Mouse (Mus musculus): ENCODE data around the gene Fam170b.

The Fam170b gene

DNA sequence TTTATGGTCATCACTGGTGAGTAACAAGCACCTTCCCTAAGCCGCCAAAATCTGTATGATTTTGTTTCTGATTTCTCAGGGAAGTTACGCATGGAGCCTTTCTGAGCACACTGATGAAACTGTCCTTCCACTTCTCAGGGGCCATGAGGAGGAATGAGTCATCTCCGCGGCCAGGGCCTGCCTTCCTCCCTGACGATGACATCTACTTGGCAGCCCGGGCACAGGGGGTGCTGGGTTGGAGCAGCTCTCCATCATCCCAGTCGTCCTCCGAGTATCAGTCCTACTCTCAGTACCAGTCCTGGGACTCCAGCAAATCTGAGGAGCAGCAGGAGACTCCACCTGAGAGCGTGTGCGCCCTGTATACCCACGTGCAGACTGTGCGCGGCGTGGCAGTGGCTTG, 1.4 kb downstream of the Fam170b start:
- DNase-seq: no peak

DNA sequence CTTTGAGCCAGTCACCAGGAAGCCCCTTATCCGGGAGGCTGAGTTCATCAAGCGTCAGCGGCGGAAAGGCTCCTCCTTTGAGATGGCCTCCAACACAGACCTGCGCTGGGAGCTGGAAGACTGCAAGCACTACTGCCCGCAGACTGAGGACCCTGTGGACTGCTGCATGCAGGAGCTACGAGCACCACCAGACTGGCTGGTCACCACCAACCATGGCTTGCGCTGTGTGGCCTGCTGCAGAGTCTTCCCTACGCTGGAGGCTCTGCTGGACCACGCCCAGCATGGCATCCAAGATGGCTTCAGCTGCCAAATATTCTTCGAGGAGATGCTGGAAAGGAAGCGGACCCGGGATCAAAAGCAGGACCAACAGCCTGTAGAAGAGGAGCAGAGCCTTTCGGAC, 1.8 kb downstream of the Fam170b start:
- no peak for DNase-seq

DNA sequence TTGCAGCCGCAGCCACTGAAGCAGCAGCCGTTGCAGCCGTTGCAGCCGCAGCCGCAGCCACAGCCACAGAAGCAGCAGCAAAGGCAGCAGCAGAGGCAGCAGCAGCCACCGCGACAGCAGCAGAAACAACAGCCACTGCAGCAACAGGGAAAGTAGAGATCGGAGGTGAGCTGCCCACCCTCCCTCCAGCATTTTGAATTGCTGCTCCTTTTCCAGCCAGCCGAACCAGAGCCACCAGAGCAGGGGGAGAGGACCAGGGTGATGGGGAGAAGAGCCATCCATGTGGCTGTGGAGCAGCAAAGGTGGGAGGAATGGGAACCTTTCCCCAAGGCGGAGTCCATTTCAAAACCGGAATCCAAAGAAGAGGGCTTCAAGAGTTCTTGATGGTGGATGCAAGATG, 2.4 kb downstream of the Fam170b start:
- DNase-seq: no peak

DNA sequence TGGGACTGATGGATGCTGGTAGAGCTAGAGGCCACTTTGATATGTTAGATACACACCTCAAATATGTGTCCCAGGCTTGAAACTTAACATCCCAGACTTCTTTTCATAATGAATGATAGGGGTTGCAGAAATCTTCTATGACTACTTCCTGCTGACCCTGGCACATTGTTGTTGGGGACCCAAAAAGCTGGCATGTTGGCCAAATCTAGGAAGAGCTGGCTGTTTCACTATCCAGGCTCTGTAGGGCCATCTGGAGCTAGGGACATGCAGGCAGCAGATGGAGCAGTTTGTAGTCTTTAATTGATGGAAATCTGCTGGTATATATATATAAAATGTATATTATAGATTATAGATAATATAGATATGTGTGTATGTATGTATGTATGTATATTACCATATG, 8.3 kb downstream of the Fam170b start:
- DNase-seq: no peak

DNA sequence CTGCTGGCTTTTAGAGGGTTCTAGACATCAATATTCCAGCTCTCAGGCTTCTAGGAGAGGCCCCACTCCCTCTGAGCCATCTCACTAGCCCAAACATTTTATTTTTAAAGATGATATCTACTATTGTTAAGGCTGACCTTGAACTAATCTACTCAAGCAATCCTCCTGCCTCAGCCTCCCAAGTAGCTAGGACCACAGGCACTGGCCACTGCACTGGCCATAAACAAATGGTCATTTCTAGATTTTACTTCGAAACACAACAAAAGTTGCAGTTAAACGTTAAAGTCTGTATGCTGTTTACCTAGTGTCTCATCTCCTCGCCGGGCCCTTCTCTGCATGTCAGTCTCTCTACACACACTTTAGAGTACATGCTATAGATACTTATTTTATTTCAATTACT, 20.3 kb downstream of the Fam170b start:
- DNase-seq: no peak

DNA sequence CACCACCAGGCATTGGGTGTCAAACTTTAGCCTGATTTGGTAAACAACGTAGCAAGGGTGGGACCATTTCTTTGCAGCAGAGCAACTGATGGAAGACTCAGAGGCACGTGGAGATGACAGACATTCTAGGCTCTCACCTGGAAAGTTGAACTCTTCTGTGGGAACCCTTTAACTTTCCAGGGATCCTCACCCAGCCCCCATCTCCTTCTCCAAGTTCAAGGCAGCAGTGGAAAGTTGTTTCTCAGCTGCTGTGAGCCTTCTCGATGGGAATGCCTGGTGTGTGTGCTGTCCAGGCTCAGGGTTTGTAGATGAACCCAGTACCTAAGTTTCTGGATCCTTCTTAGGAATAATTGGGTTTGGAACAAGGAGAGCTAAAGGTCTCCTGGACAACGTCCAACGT, 22.5 kb downstream of the Fam170b start:
- no peak for DNase-seq

DNA sequence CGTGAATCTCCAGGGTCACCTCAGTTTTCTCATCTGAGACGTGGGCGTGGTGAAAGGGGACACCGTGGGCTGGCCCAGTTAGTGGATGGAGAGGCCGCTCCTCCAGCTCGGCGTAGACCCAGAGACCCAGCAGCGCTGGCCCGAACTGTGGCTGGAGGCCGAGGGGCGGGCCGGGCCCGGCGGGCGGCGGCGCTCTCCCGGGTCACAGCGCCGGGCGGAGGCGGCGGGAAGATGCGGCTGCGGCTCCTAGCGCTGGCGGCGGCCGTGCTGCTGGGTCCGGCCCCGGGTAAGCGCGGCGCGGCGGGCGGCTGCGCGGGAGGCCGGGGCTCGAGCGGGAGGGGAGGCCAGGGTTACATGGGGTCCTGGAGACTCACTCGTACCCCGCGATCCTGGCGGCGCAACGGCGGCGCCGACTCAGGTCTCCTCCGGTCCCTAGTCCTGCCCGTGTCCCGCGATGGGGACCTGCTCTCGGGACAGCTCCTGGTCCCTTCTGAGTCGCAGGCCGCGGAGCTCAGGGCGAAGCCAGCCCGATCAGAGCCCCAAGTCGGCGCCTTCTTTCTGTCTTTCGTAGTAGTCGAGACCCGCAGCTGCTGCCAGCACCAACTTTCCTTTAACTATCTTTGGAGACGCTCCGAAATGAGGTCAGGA, 23.0 kb downstream of the Fam170b start, which contains the start of gene Vstm4:
Gene Vstm4, plus strand, starts transcription at position 76 of the 648 bp plus-strand sequence.
- DNase-seq: peak; percentile 78

DNA sequence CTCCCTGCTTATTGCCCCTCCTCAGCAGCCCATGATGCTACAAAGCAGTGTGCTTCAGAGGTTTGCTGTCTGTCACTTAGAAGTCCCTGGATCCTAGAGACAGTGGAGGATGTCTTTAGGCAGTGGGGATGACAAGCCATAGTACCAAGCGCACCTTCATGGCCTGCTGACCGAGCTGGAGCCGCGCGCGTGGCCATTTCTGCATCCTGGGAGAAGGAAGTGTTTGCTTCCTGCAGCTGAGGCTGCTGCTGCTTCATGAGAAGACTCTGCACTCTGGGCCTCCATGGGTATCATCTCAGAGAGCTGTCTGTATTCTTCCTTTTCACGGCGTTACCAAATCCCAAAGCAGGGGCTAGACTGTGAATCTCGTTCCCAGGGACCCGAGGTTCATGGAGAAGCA, 24.6 kb downstream of the Fam170b start:
- DNase-seq: no peak

DNA sequence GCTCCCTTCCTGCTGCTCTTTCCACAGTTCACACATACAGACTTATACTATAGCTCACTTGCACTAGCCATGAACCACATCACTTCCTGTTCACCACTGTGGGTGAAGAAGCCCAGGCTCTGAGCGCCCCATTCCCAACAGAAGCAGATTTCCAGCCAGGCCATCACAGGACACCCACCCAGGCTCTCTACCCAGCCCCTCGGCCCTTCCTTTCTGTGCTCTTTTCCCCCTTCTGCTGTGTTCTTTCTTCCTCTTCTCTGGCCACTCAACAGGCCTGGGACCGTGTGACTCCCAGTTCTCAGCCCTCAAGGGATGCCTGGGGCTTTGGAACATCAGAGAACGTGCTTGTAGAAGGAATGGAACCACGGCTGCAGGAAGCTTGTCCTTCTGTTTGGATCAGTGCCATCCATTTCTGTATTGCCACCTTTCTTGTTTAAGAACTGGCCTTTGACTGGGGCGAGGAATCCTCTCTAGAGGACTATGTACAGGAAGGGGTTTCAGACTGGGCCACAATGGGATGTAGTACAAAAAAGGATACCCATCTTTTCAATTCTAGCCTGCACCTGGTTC, 25.3 kb downstream of the Fam170b start:
- no peak for DNase-seq

DNA sequence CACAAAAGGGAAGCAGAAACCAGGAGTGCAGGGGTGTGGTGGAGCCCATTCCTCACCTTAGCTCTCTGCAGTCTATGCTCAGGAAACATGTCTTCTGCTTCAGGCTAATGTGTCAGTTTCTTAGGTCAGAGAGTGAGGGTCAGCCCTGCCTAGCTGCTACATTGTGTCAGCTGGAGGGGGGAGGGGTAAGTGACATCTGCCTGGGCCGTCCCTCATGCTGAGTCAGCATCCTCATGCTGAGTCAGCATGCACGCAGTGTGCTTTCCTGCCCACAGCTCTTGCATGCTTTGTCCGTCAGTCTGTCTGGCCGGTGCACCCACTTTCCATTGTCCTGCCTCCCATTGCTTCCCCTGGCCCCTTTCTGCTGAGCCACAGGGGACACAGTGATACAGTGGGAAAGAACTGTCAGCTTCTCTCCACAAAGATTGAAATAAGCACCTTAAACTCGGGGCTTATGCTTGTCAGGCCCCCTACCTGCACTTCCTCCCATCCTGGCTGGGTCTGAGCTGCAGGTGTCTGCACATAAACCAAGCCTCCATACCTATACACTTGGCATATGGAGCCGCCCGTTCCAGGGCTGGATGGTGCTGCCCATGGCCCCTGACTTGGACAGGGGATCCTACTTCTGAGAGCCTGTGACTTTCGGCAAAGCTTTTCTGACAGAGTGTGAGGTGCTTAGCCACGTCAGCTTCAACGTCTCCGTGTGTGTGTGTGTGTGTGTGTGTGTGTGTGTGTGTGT, 26.2 kb downstream of the Fam170b start:
- DNase-seq: peak; percentile 59

DNA sequence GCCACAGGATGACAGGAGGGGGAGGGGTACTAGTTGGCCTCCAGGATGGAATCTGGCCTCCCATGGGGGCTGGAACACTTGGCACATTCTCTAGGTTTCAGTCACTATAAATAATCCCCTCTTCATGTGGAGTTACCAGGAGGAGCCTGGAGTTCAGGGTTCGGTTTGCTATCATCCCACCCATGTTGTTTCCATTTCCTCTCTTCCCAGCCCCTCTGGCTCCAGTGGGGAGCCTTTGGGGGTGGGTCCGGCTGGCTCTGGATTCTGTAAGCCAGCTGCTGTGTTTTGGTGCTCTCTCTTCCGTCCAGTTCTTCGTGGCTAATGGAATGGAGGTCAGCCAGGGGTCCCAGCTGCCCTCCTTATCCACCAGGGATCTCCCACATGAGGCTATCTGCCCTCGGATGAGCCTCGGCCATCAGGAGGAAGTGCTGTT, 27.4 kb downstream of the Fam170b start:
- peak; percentile 45 for DNase-seq

DNA sequence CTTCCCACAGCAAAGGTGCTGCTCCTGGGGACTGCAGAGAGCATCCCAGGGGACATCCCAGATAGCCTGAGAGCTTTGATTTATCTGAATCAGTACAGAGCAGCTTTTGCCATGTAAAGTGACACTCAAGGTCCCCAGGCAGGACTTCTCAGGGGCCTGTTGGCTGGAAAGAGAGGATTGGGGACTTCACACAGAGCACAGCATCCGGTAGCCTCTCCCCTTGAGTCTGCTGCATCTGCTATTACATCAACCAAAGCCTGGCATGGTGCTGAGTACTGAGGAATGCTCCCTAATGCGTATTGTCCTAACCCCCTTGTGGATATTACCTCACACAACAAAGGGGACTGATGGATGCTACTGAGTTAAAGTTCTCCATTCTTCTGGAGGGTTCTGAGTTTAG, 27.9 kb downstream of the Fam170b start:
- no peak for DNase-seq

DNA sequence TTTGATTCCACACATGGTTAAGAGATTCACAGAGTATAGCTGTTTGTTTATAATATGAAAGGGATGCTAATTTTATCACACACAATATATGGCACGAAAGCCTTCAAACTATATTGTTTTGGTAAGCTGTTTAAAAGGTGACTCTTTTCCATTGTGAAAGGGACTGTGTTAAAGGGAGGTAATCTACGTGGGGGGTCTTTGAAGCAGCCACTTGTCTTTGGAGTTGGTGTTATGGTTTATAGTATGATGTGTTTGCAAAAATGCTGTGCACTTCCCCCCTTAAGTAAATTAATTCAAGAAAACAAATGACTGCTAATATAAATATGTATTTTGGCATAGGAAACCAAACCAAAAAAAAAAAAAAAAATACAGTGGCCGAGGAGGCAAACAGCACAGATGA, 31.6 kb downstream of the Fam170b start:
- no peak for DNase-seq

DNA sequence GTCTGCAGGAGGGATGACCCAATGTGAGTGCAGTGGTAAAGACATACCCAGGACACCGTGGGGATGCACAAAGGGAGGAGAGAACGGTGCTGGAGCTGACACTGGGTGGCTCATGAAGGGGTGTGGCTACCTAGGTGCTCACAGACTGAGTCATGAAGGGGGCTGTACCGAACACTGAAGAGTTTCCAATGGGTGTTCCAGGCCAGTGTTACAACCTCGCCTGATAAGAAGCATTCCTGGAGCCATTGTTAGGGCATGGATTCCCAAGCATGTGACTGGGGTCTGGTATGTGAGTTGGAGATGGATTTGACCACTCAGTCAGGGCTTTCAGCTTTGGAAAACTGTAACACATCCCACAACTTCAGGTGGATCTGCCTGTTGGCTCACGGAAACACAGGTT, 38.2 kb downstream of the Fam170b start:
- DNase-seq: no peak

DNA sequence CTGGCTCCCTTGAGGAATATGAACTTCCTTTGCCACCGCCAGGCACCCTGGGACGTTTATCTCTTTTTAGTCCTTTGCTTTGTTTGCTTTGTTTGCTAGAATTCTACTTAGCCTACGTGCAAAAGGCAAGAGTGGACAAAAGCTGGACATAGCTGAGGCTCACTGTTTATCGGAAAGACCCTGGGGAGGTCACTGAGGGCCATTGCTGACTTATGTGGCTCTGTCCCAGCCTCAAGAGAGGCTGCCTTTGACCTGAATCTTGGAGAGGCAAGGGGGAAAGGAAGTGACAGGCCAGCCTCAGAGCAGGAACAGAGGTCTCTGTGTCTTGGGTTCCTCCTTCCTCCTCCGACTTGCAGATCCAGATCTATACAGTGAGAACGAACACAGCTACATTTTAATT, 43.8 kb downstream of the Fam170b start:
- no peak for DNase-seq

DNA sequence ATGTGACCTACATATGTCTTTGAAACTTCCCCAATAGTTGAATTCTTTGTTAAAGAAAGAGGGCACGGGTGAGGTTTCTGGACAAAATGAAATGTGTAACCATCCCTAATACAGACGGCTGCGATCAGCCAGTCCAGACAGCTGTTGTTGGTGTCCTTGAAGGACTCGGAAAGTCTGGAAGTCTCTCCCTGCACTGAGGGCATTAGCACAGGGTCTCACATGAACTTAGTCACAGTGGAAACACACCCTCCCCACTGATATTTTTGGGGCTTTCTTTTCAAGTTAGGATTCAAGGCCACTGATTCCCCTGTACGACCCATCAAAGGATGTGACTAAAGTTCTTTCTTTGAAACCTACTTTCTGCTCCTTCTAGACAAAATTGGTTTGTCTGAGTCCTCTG, 46.6 kb downstream of the Fam170b start:
- DNase-seq: no peak

DNA sequence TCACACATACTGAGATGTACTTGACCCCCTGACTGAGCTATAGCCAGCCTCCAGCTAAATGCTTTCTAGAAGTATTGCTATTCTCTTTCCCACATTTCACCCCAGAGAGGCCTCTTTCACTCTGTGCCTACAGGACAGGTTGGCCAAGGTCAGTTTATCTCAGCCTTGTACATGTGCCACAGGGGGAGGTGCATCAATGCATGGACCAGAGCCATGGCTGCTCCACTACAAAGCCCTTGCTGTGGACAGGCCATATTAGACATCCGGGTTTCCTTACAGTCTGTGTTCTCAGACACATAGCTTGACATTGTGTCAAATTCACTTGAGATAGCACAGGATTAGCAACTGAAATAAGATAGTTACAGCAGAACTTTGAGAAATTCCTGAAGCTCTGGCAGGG, 47.9 kb downstream of the Fam170b start:
- DNase-seq: no peak
